In the genomic region with DNA sequence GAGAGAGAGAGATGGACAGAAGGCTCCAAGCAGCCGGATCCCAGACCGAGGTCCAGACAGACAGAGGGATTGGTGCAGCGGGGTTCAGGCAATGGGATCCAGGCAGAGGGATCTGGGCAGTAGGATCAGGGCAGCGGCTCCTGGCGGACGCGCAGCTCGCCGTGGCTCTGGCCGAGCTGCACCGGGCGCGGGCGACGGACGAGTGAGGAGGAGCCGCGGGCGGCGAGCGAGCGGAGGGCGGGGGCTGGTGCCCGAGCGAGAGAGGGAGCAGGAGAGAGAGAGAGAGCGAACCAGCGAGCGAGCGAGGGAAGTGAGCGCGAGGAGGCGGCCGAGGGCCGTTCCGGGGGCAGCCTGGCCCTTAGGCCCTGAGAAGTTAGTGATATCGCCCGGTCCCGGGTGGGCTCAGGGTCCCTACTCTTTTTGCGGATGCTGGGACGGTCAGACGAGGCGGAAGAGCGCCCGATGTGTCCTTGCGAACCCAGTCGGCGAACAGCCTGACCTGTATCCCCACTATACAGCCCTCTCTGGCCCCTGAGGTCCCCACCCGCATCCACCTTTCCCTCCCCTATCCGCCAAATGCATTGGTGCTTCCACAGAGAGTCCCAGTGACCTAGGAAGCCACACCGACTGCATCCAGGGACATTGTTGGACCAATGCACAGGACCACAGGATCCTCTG, we compare ENCODE assay signal across 8 mouse cellular contexts. TPM values are rescaled to one million over a fixed set of nuclear protein-coding genes. Genes with fewer than 3 reads are reported as not detected.
DNase-seq lines count a peak whose midpoint lies in the region; ATAC-seq and TF ChIP-seq lines count a peak whose summit lies in the region.

A gene (minus strand): TSS at position 193 of the 678 bp plus-strand sequence.

- H3K27me3 ChIP-seq in cerebellum, adult 2 months (ENCODE audit: control insufficient read depth, insufficient read depth, low read length) = no peaks in the 10 kb centered on the region
- H3K27me3 ChIP-seq in intestine, postnatal 0 days (replicated peaks; ENCODE audit: control insufficient read depth, insufficient read depth, low read length) = peaks cover 44% of the 10 kb centered on the region
- H3K27me3 ChIP-seq in liver, embryonic 11.5 days (replicated peaks; ENCODE audit: control insufficient read depth, insufficient read depth, low read length) = peaks cover 46% of the 10 kb centered on the region

- peak within 1 kb of the TSS; percentile 86 for H3K4me3 ChIP-seq in cerebellum, adult 2 months (replicated peaks; ENCODE audit: insufficient read depth, low read depth, low read length)
- H3K4me3 ChIP-seq in intestine, postnatal 0 days (ENCODE audit: low read depth, low read length) = peak within 1 kb of the TSS; percentile 27
- H3K4me3 ChIP-seq in liver, embryonic 11.5 days (ENCODE audit: low read depth, low read length) = peak within 1 kb of the TSS; percentile 26

- peak; percentile 38; the same call in 1 of the 2 replicates for TF ChIP-seq CTCF in cerebellum, adult 2 months (IDR thresholded peaks at IDR 0.05; ENCODE audit: borderline replicate concordance, insufficient read depth, low read depth, low read length)
- TF ChIP-seq CTCF in intestine, postnatal 0 days (IDR thresholded peaks at IDR 0.05; ENCODE audit: low read depth) = peak; percentile 48

- peak; percentile 89 for TF ChIP-seq POLR2A in cerebellum, adult 2 months (IDR thresholded peaks at IDR 0.05; ENCODE audit: borderline replicate concordance, insufficient read depth, low read length)

- peak; percentile 71 for ATAC-seq in frontal cortex, adult (ENCODE audit: low TSS enrichment)
- ATAC-seq in intestine, postnatal 0 days = no peak
- ATAC-seq in liver, embryonic 11.5 days (replicated peaks; ENCODE audit: low FRiP score) = no peak

- no peak within 1 kb of the TSS for H3K9ac ChIP-seq in intestine, postnatal 0 days (ENCODE audit: low read depth, low read length)
- H3K9ac ChIP-seq in liver, embryonic 11.5 days (ENCODE audit: low read depth, low read length) = no peak within 1 kb of the TSS

- no peaks in the 10 kb centered on the region for H3K36me3 ChIP-seq in intestine, postnatal 0 days (ENCODE audit: control insufficient read depth, insufficient read depth)
- no peaks in the 10 kb centered on the region for H3K36me3 ChIP-seq in liver, embryonic 11.5 days (ENCODE audit: control insufficient read depth, insufficient read depth, low read length)

- H3K9me3 ChIP-seq in intestine, postnatal 0 days (ENCODE audit: control insufficient read depth) = no peaks in the 10 kb centered on the region
- H3K9me3 ChIP-seq in liver, embryonic 11.5 days (ENCODE audit: control insufficient read depth, low read length) = no peaks in the 10 kb centered on the region

- H3K4me2 ChIP-seq in intestine, postnatal 0 days (replicated peaks; ENCODE audit: low read depth) = peak within 1 kb of the TSS; percentile 56
- peak within 1 kb of the TSS; percentile 55 for H3K4me2 ChIP-seq in liver, embryonic 11.5 days

- DNase-seq in gastrocnemius, postnatal 10 days = peak; percentile 49
- DNase-seq in gastrocnemius, adult 18-20 months (ENCODE audit: low spot score) = no peak
- peak; percentile 91 to 93 for DNase-seq in cerebellum, adult 2 months
- peak; percentile 39 for DNase-seq in liver, embryonic 11.5 days (ENCODE audit: low spot score)
- peak; percentile 72 for DNase-seq in retina, embryonic 14.5 days (ENCODE audit: low spot score)
- no peak for DNase-seq in B cell, adult 2 months

- peak within 1 kb of the TSS; percentile 92 for H3K27ac ChIP-seq in cerebellum, adult 2 months (ENCODE audit: insufficient read depth, low read length)
- H3K27ac ChIP-seq in intestine, postnatal 0 days (ENCODE audit: low read depth, low read length) = no peak within 1 kb of the TSS
- H3K27ac ChIP-seq in liver, embryonic 11.5 days (ENCODE audit: low read depth, low read length) = no peak within 1 kb of the TSS

- peaks cover 15% of the 10 kb centered on the region for H3K4me1 ChIP-seq in cerebellum, adult 2 months (ENCODE audit: control insufficient read depth, insufficient read depth, low read length)
- no peaks in the 10 kb centered on the region for H3K4me1 ChIP-seq in intestine, postnatal 0 days (replicated peaks; ENCODE audit: control insufficient read depth, insufficient read depth, low read length)
- H3K4me1 ChIP-seq in liver, embryonic 11.5 days (replicated peaks; ENCODE audit: control insufficient read depth, insufficient read depth, low read length) = no peaks in the 10 kb centered on the region

- WGBS in cerebellum, adult 2 months = under 1% methylated on average over 49 of the region's 50 CpGs
- WGBS in intestine, postnatal 0 days = 1% methylated on average over 43 of the region's 50 CpGs
- WGBS in liver, embryonic 11.5 days = 2% methylated on average over 46 of the region's 50 CpGs

RNA-seq across cellular contexts. Expression of the gene that starts here (rescaled TPM):
- total RNA-seq in gastrocnemius, postnatal 10 days (2021) = under 1 TPM; 0.42 to 0.72 TPM
- total RNA-seq in gastrocnemius, adult 18-20 months (2021) = under 1 TPM in 1 of 2 experiments, not detected in 1; 0.02 TPM
- 81.5 and 93.9 TPM in 2 replicates for polyA plus RNA-seq in cerebellum, adult 2 months (2012; rRNA removed)
- 0.55 and 0.63 TPM in 2 replicates for polyA plus RNA-seq in intestine, postnatal 0 days (2015; fragmentation: Nextera tagmentation; extraction: Ambion mirVana)
- polyA plus RNA-seq in liver, embryonic 11.5 days (2014; fragmentation: Nextera tagmentation; extraction: Ambion mirVana) = 0.08 TPM in 2 replicates

Comparison
In these comparisons a context has a peak if more than half of its experiments do, and no peak if none do; other contexts are left out.
1. RNA of the gene that starts here (polyA plus RNA-seq): 81.5 to 93.9 TPM in cerebellum, adult 2 months; 0.55 to 0.63 TPM in intestine, postnatal 0 days and 0.08 TPM in liver, embryonic 11.5 days; every median in the first group is over 10 times any median in the second.
2. Peak in DNase-seq in gastrocnemius, postnatal 10 days; RNA of the gene not detected or under 1 TPM.
3. Peak in DNase-seq, H3K4me3 ChIP-seq and H3K4me2 ChIP-seq in liver, embryonic 11.5 days; RNA of the gene not detected or under 1 TPM.
4. DNase-seq: peak in cerebellum, adult 2 months (2 of 2) and retina, embryonic 14.5 days (single experiment); none in gastrocnemius, adult 18-20 months (single experiment) and B cell, adult 2 months (0 of 2).
5. H3K4me3 ChIP-seq: peak in every context shown above with its lines; median percentile 86 in cerebellum, adult 2 months; 27 in intestine, postnatal 0 days; 26 in liver, embryonic 11.5 days.